Mouse (Mus musculus) kidney, postnatal 36 days (tissue): Measurements from ENCODE around the gene Kpna2.
"Not testable (repeated sequence)": the region's sequence is repeated elsewhere in the genome, so short reads cannot be mapped to it uniquely, and the experiment has no call there.

ENCODE experiments used
- DNase-seq, 2 experiments: peaks; one replicate each; pipeline ENCODE4 v3.0.0; 2021 to 2022; ENCODE audit warnings: mixed read lengths in 2 of 2

Gene Kpna2

DNA sequence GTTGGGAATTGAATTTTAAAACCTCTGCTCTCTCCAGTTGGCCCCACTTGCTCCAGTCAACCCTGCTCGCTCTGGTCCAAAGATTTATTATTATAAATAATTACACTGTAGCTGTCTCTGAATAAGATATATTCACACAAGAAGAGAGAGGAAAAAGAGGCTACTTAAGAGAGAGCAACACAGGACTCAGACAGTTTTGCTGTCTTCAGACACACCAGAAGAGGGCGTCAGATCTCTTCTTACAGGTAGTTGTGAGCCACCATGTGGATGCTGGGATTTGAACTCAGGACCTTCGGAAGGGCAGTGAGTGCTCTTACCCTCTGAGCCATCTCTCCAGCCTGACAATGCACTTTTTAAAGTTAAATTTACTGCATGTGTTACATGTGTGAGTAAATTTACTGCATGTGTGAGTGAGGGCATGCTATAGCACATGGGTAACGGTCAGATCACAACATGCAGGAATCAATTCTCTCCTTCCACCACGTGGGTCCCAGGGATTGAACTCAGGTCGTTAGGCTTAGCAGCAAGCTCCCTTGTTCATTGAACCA is 18.1 kb upstream of the Kpna2 start:
- DNase-seq: no peak

- DNase-seq: peak; percentile 52 to 78
Measured at GRCm38 (mm10) chr11:107016893-107017292, 17.6 kb upstream of the Kpna2 start.

- DNase-seq: not testable (repeated sequence)
Measured at GRCm38 (mm10) chr11:107015535-107016187, 16.3 kb upstream of the Kpna2 start.

- peak in 1 of 2 experiments; percentile 56 for DNase-seq
Measured at GRCm38 (mm10) chr11:107014597-107015309, 15.4 kb upstream of the Kpna2 start.

GRCm38 (mm10) chr11:107014020-107014585 is 14.8 kb upstream of the Kpna2 start:
- no peak for DNase-seq

GRCm38 (mm10) chr11:107012324-107013017 is 13.1 kb upstream of the Kpna2 start:
- DNase-seq: peak; percentile 97

DNA sequence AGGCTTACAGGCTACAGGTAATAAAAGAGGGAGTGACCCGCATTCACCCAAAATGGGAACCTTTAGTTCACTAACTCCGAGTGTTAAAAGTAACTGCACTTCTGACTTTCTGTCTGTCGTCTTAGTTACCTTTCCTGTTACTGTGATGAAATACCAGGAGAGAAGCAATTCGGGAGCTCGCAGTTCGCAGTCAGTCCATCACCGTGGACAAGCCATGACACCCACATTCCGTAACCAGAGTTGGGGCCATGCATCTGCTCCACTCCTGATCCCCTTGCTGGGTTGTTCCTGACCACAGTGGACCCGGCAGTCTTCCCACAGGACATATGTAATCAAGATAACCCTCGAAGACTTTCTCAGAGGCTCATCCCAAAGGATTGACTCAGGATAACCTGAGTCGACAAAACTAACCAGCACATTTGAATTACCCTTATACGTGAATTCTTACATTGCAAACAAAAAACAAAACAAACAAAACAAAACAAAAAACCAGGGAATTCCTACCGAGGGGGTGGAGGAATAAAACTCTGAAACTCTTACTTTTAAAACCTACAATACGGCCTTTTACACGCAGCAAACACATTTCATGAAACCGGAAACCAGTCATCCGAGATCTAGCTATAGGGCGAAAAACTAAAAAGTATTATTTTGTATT is 12.5 kb upstream of the Kpna2 start:
- peak in 1 of 2 experiments; percentile 22 for DNase-seq

DNA sequence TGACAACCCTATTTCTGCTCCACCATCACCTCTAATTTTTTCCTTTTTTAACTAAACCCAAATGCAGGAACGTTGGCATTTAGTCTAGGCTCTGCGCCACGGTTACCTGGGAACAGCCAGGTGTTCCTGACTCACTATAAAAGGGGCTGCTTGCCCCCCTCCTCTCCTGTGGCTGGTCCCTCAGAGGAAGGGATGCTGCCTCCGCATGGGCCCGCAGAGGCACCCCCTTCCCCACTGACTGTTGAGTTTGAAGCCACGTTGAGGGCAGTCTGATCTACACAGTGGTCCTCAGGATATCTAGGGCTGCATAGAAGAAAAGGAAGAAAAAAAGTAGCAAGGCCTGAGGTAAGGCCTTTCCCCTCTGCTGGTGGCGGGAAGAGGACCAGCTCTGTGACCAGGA is 11.8 kb upstream of the Kpna2 start:
- no peak for DNase-seq

DNA sequence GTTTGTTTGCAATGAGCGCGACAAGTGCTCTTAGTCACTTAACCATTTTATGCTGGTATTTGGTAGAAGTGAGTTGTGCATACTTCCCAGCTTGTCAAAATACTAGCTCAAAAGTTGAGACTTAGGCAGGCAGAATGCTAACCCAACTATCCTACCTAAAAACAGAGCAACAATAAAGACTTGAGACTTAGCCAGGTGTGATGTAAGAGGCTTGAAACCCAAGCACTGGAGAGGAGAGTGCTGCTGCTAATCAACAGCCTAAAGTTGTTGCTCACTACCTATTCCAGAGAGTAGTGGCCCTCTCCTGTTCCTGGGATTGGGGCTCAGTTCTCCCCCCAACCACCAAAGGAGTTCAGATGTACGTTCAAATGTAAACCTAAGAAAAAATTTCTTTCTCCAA is 11.1 kb upstream of the Kpna2 start:
- DNase-seq: no peak

- DNase-seq: peak in 1 of 2 experiments; percentile 29
Measured at GRCm38 (mm10) chr11:107005538-107005937, 6.2 kb upstream of the Kpna2 start.

- DNase-seq: peak; percentile 45 to 71
Measured at GRCm38 (mm10) chr11:107001760-107002675, 2.7 kb upstream of the Kpna2 start.

DNA sequence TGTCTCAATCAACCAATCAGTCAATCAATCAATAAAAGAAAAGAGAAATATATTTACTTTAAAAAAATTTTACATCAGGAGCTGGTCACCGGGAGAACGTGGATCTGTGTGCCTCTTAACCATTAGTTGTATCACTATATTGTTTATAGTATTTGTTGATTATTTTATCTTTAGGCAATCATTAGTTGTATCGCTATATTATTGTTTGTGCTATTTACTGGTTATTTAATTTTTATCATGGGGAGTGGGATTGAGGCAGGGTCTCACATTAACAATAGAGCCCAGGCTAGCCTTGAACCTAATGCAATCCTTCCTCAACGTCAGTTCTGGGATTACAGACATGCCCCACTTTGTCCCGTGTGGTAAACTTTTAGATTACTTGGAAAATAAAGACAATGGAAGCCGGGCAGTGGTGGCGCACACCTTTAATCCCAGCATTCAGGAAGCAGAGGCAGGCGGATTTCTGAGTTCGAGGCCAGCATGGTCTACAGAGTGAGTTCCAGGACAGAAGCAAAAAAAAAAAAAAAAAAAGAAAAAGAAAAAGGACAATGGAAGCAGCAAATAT is 690 bp upstream of the Kpna2 start:
- DNase-seq: no peak

GRCm38 (mm10) chr11:106998651-106999150 is 640 bp downstream of the Kpna2 start:
- peak in 1 of 2 experiments; percentile 31 for DNase-seq

- no peak for DNase-seq
Measured at GRCm38 (mm10) chr11:106997976-106998375, 1.4 kb downstream of the Kpna2 start.

DNA sequence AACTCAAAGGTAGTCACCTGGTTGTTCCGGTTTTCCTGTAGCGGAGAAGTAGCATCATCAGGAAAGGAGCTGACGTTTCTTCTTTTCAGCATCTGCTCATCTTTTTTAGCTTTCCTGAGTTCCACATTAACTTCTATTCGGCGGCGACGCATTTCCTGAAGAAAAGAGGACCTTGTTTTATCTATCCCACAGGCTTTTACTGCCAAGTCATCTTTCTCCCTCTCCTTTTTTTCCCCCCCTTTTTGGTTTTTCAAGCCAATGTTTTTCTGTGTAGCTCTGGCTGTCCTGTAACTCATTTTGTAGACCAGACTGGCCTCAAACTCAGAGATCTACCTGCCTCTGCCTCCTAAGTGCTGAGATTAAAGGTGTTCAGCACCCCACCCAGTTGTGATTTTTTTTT is 2.8 kb downstream of the Kpna2 start:
- not testable (repeated sequence) for DNase-seq

DNA sequence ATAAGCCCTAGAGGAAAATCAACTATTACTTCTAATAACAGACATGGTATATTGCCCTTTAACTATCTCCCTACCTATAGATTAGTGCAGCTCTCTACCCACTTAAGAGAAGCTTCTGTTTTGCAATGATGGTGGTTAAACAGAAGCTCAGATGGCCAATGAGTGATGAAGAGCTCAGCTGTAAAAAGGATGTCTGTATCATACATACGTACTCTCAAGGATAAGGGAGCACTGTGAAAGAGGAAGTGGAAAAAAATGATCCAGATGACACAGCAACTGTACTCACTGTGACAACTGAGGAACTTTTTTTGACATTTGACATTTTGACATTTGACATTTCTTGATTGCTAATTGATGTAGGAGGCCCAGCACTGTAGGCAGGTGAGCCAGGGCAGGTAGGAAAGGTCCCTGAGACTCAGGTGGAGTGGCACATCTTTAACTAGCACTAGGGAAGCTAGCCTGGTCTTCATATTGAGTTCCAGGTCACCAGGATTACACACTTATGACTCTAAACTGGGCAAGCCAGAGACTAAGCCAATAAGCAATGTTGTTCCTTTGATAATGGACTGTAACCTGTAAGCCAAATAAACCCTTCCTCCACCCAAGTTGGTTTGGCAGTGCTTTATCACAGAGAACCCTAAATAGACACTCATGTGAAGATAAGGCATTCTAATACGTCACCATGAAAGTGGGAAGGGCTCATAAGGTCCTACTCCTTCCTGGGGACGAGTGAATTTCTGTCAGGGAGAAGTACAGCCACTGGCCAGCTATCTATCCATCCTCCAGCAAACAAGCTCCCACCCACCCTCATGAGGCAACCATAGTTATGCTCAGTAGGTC is 4.9 kb downstream of the Kpna2 start:
- no peak for DNase-seq

- no peak for DNase-seq
Measured at GRCm38 (mm10) chr11:106987384-106987783, 12.0 kb downstream of the Kpna2 start.

- not testable (repeated sequence) for DNase-seq
Measured at GRCm38 (mm10) chr11:106985979-106986604, 13.2 kb downstream of the Kpna2 start.

DNA sequence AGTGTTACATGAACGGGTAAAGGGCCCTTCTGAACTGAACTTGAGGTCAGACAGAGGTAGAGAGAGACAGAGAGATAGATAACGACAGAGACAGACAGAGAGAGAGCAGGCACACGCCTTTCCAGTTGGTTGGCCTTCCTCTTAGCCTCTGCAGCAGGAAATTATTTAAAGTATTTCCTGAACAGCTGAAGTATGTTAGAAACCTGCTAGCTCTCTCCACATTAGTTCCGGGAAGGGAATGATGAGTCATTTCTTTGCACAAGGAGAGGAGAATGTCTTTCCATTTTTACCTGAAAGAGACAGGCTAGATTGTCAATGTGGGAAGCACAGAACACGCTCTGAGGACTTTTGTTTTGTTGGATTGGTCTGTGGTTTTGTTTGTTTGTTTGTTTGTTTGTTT is 17.0 kb downstream of the Kpna2 start:
- no peak for DNase-seq
